Mouse (Mus musculus): ENCODE measurements around the gene Lingo4. TPM values are rescaled to one million over a fixed set of nuclear protein-coding genes. Genes with fewer than 3 reads are reported as not detected.

Gene Lingo4
- total RNA-seq, 2 experiments from 2014 or later: not detected

DNA sequence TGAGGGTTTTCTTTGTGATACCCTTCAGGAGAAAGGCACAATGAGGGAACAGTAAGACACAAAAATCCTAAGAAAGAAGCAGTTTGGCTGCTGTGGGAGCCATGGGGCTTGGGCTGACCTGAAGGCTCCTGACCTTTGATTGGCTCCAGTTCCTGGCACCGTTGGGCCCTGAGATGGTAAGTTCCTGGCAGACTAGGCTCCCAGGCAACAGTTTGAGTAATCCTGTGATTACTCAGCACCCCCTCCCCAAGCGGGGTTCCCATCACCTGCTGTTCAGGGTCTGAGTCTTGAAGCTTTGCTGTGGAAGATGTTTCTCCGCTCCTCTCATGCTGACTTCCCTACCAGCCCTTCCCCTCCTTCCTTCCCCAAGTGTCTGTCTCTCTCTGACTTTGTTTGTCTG is 14.8 kb upstream of the Lingo4 start:
- no peak for ATAC-seq (replicated peaks; ENCODE audit: low FRiP score, poor library complexity, severe bottlenecking)

DNA sequence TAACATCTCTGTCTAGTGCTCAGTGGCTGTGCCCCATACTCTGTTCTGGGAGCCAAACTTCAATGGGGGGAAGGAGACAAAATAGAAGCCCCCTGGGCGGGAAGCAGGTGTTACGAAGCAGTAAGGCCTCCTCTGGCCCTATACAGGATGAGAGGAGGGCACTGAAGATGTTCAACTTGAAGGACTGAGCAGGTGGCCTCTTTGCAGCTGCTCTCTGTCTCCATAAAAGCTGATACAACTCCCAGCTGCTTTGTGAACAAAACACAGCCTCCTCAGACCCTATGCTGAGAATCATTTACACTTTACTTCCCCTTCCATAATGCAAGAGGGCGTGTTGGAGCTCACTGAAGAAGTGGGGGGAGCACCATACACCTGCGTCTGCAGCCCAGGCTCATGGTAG is 11.6 kb upstream of the Lingo4 start:
- no peak for ATAC-seq (replicated peaks; ENCODE audit: low FRiP score, poor library complexity, severe bottlenecking)

DNA sequence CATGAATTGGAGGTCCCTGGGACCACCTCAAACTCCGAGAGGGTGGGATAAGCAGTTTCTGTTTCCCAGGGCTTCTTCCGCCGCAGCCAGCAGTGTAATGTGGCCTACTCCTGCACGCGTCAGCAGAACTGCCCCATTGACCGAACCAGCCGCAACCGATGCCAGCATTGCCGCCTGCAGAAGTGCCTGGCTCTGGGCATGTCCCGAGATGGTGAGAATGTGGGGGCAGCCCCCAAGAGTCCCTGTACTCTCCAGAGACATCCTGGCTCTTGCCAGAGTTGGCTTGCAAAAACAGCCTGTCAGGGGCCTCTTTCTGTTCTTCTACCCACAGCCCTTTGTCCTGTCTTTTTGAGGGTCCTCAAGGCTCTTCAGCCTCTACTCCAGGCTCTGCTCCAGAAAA is 10.9 kb upstream of the Lingo4 start:
- ATAC-seq (replicated peaks; ENCODE audit: low FRiP score, poor library complexity, severe bottlenecking): no peak

DNA sequence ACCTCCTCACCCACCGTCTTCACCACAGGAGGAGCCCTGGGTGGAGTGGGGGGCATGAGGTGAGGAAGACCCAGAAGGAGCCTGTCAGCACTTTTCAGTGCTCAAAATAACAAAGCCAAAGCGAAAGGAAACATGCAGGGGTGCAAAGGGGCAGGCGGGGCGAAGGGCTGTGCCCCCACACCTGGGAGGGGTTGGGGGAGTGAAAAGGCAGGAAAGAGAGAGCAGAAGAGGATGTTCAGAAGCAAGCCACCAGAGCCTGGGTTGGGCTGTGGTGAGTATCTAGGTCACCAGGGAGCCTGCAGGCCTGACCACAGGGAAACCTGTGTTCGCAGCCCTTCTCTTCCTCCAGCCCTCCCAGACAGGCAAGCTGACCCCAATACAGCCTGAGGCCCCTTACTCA is 10.3 kb upstream of the Lingo4 start:
- ATAC-seq (replicated peaks; ENCODE audit: low FRiP score, poor library complexity, severe bottlenecking): no peak

DNA sequence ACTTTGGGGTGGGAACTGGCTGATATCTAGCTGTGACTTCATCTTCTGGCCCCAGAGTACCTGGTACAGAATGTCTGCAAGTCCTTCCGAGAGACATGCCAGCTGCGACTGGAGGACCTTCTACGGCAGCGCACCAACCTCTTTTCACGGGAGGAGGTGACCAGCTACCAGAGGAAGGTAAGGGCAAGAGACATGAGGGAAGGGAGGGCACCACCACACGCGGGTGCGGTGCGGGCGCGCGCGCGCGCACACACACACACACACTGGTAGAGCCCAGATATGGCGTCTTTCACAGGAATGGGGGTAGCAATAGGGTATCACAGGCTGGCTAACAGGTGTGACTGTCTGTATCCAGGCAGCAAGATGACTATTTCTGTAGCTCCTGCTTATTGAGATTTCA is 8.9 kb upstream of the Lingo4 start:
- no peak for ATAC-seq (replicated peaks; ENCODE audit: low FRiP score, poor library complexity, severe bottlenecking)

DNA sequence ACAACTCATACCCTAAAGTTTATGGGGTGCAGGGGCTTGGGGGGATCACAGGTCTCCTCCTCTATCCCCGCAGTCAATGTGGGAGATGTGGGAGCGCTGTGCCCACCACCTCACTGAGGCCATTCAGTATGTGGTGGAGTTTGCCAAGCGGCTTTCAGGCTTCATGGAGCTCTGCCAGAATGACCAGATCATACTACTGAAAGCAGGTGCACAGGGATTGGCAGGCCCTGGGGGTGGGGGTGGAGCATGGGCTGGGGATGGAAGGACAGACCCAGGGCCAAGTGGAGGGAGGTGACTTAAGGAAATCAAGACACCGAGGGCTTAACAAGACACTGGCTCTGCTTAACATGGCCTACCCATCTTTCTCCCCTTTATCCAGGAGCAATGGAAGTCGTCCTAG is 7.3 kb upstream of the Lingo4 start:
- ATAC-seq (replicated peaks; ENCODE audit: low FRiP score, poor library complexity, severe bottlenecking): no peak

DNA sequence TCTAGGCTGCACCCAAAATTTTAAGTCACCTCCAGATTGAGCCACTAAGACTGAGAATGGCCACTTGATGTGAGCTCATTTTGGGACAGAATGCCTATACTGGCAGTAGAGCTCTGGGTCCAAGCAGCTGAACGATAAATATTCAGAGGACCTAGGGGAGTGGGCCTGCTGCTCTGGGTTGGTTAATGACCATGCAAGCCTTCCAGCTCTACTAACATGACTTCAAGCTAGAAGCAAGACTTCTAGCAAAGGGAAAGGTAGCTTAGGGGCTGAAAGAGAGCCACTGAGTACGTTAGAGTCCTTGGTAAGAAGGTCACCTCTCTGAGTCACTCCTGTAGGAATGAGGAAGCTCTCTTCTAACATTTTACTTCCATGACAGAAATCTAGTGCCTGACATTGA is 6.2 kb upstream of the Lingo4 start:
- ATAC-seq (replicated peaks; ENCODE audit: low FRiP score, poor library complexity, severe bottlenecking): no peak

DNA sequence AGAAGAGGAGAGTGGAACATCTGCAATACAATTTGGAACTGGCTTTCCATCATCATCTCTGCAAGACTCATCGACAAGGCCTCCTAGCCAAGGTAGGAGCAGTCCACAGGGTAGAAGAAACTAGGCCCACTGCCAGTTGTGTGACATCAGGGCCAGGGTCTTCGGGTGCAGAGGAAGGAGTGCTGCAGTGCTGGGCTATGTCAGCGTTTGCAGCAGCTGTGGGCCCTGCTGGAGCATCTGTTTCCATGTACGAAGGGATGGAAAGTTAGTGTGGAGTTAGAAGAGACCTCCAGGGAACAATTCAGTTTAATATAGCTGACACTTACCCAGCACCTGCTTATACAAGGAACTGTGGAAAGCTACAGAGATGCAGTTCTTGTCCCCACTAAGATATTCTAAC is 5.3 kb upstream of the Lingo4 start:
- no peak for ATAC-seq (replicated peaks; ENCODE audit: low FRiP score, poor library complexity, severe bottlenecking)

DNA sequence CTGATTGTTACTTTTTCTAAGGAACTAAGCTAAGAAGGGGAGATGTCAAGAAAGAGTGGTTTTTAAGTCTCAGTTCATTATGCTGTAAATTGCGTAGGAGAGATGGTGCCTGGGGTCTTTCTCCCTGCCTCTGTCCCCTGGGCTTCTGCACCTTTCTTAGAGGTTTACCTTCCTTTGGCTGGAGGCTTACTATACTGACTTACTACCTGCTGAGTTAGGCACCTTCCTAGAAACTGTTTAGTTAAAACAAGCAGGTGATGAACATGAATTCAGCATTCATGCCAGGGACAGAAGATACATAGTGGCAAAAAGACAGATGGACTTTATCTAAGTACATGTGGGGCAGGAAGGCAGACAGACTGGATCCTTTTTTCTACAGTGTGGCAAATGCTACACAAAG is 2.0 kb upstream of the Lingo4 start:
- ATAC-seq (replicated peaks; ENCODE audit: low FRiP score, poor library complexity, severe bottlenecking): no peak

DNA sequence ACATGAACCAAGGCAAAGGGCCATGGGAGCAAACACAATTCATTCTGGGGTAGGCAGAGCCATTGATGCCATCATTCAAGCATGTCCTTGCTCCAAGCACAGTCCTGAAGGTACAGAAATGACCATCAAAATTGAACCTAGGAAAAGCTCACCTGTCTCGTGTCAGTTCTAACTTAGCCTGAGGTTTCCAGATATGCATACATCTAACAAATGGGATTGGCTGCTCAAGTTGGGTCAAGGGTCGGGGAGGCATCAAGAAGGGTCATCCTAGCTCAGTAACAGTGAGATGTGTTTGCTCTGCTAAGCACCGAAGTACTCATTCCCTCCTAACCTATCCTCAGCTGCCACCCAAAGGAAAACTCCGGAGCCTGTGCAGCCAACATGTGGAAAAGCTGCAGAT is 1.5 kb upstream of the Lingo4 start:
- no peak for ATAC-seq (replicated peaks; ENCODE audit: low FRiP score, poor library complexity, severe bottlenecking)

DNA sequence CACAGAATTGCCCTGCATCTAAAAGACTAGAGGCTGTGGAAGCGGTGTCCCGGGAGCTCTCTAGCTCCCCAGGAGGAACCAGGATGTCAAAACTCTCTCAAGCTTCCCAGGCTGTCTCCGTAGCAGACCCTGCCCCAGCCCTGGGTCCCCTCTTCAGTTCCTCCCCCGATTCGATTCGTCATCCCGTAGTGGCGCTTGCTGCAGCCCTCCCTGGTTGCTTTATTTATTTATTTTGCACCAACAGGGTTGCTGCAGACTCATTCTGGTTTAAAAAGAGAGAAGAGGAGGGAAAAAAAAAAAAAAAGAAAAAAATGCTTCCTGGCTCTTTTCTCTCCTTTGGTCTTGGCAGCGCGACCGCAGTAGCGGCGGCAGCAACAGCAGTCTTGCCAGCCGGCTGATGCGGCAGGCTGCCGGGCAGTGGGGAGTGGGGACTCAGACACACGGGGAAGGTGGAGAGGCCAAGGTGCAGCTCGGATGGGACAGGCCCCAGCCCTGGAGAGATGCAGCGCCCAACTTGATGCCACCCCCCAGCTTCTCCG is 695 bp downstream of the Lingo4 start:
- ATAC-seq (replicated peaks; ENCODE audit: low FRiP score, poor library complexity, severe bottlenecking): no peak

DNA sequence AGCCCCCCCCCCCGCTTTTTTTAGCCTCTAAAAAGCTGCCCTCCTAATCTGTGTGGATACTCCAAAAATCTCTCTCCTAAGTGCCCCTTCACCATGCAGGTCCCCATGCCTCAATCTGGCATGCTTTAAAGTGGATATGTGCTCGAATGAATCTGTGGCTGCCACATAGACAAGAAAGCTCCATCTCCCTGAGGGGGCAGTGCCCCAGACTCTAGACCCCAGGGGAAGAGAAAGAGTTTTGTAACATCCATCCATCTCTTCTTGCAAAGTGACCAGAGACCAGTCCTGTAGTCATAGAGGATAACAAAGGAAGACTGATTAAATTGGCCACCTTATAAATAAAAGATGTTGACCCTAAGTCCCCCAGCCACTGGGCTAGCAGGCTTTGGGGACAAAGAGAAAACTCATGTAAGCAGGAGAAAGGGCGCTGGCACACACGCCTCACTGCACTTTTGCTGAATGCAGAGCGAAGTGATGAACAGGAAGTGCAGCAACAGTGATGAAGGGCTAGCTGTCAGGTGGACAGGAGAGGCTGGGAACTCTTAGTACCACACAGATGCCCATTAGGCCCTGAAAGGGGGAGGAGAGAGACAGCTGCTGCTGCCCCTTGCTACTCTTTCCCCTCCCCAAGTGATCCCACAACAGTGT is 1.5 kb downstream of the Lingo4 start:
- ATAC-seq (replicated peaks; ENCODE audit: low FRiP score, poor library complexity, severe bottlenecking): no peak

DNA sequence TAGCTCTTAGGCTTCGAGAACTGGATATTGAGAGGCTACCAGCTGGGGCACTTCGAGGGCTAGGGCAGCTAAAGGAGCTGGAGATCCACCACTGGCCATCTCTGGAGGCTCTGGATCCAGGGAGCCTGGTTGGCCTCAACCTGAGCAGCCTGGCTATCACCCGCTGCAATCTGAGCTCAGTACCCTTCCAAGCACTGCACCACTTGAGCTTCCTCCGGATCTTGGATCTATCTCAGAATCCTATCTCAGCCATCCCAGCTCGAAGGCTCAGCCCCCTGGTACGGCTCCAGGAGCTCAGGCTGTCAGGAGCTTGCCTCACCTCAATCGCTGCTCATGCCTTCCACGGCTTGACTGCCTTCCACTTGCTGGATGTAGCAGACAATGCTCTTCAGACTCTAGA is 4.1 kb downstream of the Lingo4 start:
- no peak for ATAC-seq (replicated peaks; ENCODE audit: low FRiP score, poor library complexity, severe bottlenecking)

DNA sequence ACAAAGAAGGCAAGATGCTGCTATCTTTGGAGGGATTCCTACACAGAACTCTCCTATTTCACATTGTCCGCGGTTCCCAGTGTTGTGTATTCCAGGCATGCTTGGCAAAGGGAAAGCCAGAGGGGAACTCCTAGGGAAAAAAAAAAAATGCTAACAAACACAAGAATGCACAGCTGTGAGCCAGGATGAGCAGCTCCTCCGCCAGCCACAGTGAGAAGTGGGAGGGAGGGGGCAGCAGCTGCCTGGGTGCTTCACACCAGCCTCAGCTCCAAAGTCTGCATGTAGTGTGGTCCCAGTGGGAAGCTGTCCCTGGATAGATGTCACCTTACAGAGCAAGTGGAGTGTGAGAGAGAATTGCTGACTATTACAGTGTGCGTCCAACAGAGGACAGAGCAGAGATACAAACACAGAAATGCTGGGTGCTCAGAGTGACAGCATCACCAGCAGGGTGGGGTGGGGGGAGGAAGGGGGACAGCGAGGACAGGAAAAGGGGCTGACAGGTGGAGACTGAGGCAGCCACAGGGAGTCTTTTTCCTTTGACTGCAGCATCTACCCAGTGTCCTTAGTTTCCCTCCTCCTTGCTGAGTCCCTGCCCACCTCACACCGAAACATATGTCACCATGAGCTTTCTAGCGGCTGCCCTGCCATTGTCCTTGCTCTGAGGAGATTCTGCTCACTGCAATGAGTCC is 6.2 kb downstream of the Lingo4 start:
- ATAC-seq (replicated peaks; ENCODE audit: low FRiP score, poor library complexity, severe bottlenecking): no peak

DNA sequence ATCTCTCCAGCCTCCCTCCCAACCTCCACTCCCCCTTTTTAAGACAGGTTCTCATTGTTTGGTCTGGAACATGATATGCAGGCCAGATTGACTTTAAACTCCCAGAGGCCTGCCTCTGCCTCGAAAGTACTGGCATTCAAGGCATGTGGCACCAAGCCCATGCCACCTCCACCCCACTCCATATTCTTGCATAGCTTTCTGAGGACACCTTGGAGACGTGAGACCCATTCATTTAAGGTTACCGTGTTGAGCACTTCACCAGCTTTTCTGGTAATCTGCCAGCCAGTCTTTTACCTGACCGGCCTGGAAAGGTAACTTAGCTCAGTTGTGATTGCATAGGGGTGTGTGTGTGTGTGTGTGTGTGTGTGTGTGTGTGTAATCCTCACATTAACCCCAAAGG is 7.2 kb downstream of the Lingo4 start:
- ATAC-seq (replicated peaks; ENCODE audit: low FRiP score, poor library complexity, severe bottlenecking): no peak

DNA sequence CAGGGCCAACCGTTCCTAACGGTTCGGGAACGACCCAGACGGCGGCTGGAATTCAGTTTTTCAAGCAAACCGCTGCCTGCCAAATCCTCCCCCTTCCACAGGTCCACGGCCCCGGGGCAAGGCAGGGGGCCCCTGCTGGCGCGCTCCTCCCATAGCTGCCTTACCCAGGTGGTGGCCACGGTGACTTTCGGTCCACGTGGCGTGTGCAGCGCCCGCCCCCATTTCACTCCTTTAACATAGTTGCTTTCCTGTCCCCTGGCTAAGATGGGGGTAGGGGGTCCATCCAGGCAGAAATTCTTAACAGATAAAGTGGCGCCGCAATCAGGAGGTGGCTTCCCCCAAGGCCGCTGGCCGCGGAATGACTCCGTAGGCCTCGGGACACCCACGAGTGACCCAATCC is 14.2 kb downstream of the Lingo4 start:
- no peak for ATAC-seq (replicated peaks; ENCODE audit: low FRiP score, poor library complexity, severe bottlenecking)

DNA sequence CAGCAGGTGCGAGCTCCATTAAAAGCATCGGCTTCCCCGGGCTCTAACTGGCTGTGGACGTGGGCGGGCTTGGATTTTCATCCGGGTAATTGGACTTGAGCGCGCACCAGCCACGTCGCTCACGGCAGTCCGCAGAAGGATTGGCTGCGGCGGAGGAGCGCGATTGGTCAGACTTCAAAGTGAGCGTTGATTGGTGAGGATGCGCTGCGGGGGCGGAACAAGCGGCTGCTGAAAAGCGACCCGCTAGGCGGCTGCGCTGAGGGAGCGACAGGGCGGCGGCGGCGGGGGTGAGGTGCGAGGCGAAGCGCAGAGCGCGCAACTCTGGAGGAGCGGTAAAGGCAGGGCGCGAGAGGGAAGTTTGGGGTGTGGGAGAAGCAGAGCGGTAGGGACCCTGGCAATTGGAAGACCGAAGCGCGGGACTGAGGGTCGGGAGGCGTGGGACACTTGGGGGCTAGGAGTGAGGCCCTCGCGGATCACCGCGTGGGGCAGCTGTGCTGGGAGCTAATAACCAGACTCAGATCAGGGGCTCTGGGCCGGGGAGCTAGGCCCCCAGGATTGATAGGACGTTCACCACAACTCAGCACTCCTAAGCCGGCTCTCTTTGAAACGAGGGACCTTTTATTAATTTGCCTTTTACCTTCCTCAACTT is 14.8 kb downstream of the Lingo4 start, which contains the start of gene Tdrkh:
Tdrkh (plus strand) TSS at position 243 of the 649 bp plus-strand sequence.
- peak; percentile 94 for ATAC-seq (replicated peaks; ENCODE audit: low FRiP score, poor library complexity, severe bottlenecking)

DNA sequence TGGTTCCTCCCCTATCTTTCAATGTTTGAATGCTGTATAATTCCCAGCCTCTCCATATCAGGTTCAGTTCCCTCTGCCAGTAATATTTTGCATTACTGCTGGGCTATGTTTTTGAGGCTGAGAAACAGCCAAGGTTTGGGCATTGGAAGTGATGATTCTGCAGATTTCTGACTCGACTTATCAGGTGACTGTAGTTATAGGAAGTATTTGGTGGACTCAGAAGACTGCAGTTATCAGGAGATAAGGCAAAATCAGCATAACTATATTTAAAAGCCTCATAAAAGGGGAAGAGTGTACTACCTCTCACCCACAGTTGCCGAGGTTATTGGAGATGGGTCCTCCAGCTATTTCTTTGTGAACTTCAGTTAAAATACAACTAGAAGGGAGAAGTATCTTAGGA is 32.7 kb downstream of the Lingo4 start:
- no peak for ATAC-seq (replicated peaks; ENCODE audit: low FRiP score, poor library complexity, severe bottlenecking)

DNA sequence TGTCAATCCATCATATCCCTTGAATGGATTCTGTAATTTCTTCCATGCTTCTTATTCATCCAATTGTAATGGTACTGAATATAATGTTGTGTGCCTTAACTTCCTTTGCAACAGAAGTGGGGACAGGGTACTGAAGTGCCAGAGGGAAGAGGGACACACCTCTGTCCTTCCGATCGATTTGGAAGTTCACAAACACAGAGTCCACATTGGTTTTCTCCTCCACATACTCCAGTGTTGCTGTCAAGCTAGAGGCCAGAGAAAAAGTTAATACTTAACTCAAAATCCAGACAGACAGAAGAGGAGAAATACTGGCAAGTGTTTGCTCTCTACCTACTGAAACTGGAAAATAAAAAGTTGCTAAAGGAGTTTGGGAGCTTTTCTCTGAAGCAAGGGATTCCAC is 36.0 kb downstream of the Lingo4 start:
- ATAC-seq (replicated peaks; ENCODE audit: low FRiP score, poor library complexity, severe bottlenecking): no peak

DNA sequence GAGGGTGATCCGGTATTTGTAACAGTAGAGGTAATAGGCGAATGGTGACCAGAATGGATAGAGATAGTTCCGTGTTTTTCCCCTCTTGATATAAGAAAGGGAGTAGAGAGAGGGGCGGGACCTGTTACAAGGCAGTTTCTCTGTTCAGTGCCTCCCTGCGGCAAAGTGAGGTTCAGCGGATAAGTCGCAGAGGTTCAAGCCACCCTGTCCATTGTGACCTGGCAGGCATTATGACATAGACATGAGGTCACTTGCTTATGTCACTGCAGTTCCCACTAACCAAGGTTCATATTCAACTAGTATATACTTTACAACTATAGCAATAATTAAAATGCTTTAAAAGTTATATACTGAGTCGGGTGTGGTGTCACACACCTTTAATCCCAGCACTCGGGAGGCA is 38.1 kb downstream of the Lingo4 start:
- no peak for ATAC-seq (replicated peaks; ENCODE audit: low FRiP score, poor library complexity, severe bottlenecking)

DNA sequence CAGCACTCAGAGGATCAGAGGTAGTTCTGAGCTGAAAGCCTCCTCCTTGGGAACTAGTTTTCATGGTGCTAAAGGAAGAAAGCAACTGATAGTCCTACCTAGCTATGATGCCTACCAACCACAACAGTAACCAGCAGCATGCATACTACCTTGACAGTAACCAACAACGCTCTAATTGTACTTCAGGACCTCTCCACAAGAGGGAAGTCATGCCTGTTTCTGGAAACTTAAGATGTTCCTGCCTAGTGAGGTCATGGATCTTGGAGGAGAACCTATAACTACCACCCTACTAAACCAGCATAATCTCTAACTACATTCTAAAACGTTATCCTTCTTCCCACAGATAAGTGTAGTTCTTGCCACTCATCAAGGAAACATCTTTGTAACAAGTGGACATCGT is 42.9 kb downstream of the Lingo4 start:
- ATAC-seq (replicated peaks; ENCODE audit: low FRiP score, poor library complexity, severe bottlenecking): no peak
